Mouse (Mus musculus) macrophage (primary cell): ENCODE data around the gene Tlr7. TPM values are rescaled to one million over a fixed set of nuclear protein-coding genes. Genes with fewer than 3 reads are reported as not detected.
"Not testable (repeated sequence)": the region's sequence is repeated elsewhere in the genome, so short reads cannot be mapped to it uniquely, and the experiment has no call there.

ENCODE experiments used
- H3K27ac ChIP-seq: fragments of 350-480 bp; formaldehyde crosslinking; 2 replicates; pipeline ENCODE4 v1.9.0; 2021
- H3K36me3 ChIP-seq: fragments of 350-480 bp; formaldehyde crosslinking; 2 replicates; pipeline ENCODE4 v1.9.0; 2021; ENCODE audit errors: inconsistent target
- H3K4me3 ChIP-seq: fragments of 350-480 bp; formaldehyde crosslinking; 2 replicates; pipeline ENCODE4 v1.9.0; 2021; ENCODE audit errors: inconsistent target
- H3K79me2 ChIP-seq: fragments of 350-480 bp; formaldehyde crosslinking; 2 replicates; pipeline ENCODE4 v1.9.0; 2021; ENCODE audit errors: inconsistent target
- WGBS: methylation state at CpG from one replicate; pipeline ENCODE4 v1.1.7; 2026; ENCODE audit warnings: inconsistent platforms; ENCODE audit not compliant: missing documents; 5-methylcytosine and 5-hydroxymethylcytosine counted together
- polyA plus RNA-seq: library from polyadenylated mRNA; stranded (reverse); fragments of 250-400 nt; gene quantifications from 3 replicates; pipeline ENCODE4 v1.2.4, GENCODE M21; 2018; ENCODE audit warnings: inconsistent platforms
- total RNA-seq, 78 experiments: library from RNA; depleted of rRNA; stranded (reverse); fragments of 250-400 nt; gene quantifications; 1 replicate in 9 of 78; 2 replicates in 24 of 78; 3 replicates in 43 of 78; 4 replicates in 2 of 78; pipeline ENCODE4 v1.2.4; 2018; ENCODE audit warnings: inconsistent platforms in 56 of 78

Tlr7 gene
- total RNA-seq (2018; cell fraction: chromatin; rRNA removed): 100 to 1,000 TPM in 17 of 26 experiments, 10 to 100 TPM in 9; 41.0 to 220 (median 109) TPM
- total RNA-seq (2018; cell fraction: cytosol; rRNA removed): 100 to 1,000 TPM; 183 to 319 (median 254) TPM
- 100 to 1,000 TPM; 121 to 443 (median 275) TPM for total RNA-seq (2018; cell fraction: nucleus; rRNA removed)
- 111 to 271 TPM (median 167 TPM) in 3 replicates for polyA plus RNA-seq

DNA sequence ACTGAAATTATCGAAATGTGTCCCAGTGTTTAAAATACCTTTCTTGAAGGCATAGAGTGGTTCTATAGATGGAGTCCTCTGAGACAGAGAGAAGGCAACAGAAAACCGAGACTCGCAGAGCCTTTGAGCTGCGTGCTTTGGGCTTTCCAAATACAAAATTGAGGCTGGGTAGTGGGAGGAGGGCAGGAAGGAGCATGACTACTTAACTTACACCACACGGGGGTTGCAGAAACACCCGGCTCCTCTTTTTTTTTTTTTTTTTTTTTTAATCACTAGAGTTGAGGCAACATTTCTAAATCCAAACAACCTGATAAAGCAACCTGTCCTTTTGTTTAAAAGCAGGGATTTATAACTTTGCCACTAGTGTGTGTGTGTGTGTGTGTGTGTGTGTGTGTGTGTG lies at the start of gene Tlr7:
TSS of gene Tlr7 (minus strand) at position 160 of the 400 bp plus-strand sequence.
- peak within 1 kb of the TSS; percentile 96 for H3K27ac ChIP-seq
- H3K4me3 ChIP-seq: peak within 1 kb of the TSS; percentile 38
- H3K79me2 ChIP-seq: peaks cover 45% of the 10 kb centered on the region
- 13% methylated on average over 4 of the region's 6 CpGs for WGBS
- no peaks in the 10 kb centered on the region for H3K36me3 ChIP-seq

DNA sequence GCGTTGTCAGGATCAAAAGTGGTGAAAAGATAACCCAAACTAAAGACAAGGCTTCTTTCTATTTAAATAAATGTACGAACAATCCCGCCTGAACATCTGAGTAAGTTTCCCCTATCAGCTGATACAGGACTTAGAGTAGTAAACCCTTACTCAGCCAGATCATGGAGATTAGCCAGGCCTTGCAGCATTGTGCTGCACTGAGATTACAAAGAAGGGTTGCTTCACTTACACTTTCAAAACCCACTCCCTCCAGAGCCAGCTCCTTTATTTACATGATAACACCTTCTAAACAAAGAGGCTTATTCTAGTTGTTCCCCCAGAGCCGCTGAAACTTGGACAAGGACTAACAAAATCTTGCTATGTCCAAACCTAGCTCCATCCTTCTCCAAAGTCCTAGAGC lies 49.7 kb upstream of the Tlr7 start:
- WGBS: 85% methylated on average over 4 of the region's 4 CpGs
- Histone ChIP-seq H3K27ac (no peak overlapping the region), H3K36me3 (no peaks in the 10 kb centered on the region), H3K79me2 (no peaks in the 10 kb centered on the region; the same call in 1 of the 2 replicates), H3K4me3 (no peak overlapping the region)

DNA sequence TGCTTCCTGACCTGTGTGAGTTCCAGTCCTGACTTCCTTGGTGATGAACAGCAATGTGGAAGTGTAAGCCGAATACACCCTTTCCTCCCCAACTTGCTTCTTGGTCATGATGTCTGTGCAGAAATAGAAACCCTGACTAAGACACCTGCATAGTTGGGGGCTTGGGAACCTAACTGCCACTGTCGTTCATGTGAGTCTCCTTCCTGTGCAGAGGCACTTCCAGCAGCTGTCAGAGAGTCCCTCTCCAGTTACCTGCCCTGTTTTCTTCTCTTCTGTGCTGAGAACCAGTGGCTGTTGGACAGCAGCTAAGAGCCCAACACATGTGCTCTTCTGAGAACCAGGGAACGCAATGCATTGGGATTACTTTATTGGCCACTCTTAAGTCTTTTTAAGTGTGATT lies 30.9 kb upstream of the Tlr7 start:
- H3K79me2 ChIP-seq, H3K27ac ChIP-seq, H3K36me3 ChIP-seq, H3K4me3 ChIP-seq: not testable (repeated sequence)
- 100% methylated on average over 3 of the region's 3 CpGs for WGBS

DNA sequence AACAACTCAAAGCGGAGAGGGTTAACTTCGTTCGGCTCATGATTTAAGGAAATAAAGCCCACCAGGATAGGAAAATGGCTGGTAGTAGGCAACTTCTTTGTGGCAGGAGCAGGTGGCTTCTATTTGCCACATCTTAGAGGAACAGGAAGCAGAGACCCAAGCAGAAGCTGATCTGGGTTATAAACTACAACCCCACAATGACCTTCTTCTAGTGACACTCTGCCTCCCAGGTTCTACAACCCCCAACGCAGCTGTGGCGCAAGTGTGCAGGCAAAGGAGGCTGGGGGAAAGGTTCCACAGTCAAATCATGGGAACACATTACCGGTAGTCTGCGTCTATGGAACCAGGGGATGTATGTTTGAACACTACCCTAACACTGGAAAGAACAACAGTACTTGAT lies 29.3 kb upstream of the Tlr7 start:
- Histone ChIP-seq H3K4me3 (no peak overlapping the region), H3K27ac (no peak overlapping the region), H3K79me2 (no peaks in the 10 kb centered on the region), H3K36me3 (0 out of 2 replicates have a peak, but pooled peaks cover 4% of the 10 kb centered on the region)
- 33% methylated on average over 7 of the region's 7 CpGs for WGBS

DNA sequence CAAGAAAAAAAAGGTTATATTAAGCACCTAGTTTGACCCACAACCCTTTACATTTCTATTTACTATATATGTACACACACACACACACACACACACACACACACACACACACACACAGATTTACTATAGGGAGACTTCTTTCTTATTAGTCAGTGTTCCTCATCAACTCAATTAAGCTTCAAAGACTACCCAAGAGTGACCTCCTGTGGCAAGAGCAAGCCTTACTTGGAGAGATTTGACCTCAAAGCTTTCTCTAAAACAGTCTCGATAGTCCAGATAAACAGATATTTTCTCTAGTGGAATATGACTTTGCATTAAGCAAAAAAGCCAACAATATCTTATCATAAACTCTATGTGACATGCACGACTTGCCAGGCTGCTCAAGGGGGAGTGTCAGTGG lies 27.1 kb upstream of the Tlr7 start:
- Histone ChIP-seq H3K79me2 (no peaks in the 10 kb centered on the region), H3K4me3 (no peak overlapping the region), H3K27ac (no peak overlapping the region), H3K36me3 (no peaks in the 10 kb centered on the region)
- WGBS: 56% methylated on average over 2 of the region's 2 CpGs

DNA sequence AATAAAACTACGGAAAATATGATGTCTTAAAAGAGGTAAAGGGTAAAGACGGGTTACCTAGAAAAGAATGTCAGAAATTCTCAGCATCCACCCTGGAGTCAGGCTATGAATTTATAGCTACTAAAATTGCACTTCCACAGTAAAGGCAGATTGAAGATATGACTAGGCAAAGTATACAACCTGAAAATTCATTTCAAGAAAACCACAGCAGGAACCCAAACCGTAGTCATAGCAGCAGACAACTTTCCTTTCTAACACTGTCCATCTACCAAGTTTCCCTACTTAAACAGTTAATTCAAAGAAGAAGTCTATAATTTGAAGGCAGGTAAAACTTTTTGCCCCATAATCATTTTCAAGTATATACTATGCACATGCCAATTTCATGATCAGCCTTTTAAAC lies 25.6 kb upstream of the Tlr7 start:
- H3K36me3 ChIP-seq: no peaks in the 10 kb centered on the region
- no peak overlapping the region for H3K4me3 ChIP-seq
- H3K79me2 ChIP-seq: no peaks in the 10 kb centered on the region
- no peak overlapping the region for H3K27ac ChIP-seq
- 84% methylated on average over 3 of the region's 3 CpGs for whole genome bisulfite sequencing

DNA sequence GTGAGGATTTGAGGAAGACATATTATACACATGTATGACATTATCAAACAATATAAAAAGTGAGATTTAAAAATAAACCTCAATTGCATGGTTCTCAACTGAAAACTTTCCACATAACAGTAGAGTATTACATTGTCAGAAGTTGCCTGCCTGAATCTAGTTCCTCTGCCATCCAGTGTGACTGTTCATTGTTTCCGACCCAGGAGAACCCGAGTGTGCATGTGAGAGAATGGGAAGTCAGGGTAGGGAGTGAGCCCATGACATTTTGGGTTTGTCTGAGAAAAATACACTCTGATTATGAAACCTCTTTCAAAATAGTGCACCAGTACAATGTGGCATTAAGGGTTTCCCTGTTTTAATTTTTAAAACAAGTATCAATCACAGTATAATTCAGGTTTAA lies 23.3 kb upstream of the Tlr7 start:
- no peak overlapping the region for H3K4me3 ChIP-seq
- H3K27ac ChIP-seq: peak overlapping the region; percentile 74
- 50% methylated on average over 2 of the region's 2 CpGs for WGBS

DNA sequence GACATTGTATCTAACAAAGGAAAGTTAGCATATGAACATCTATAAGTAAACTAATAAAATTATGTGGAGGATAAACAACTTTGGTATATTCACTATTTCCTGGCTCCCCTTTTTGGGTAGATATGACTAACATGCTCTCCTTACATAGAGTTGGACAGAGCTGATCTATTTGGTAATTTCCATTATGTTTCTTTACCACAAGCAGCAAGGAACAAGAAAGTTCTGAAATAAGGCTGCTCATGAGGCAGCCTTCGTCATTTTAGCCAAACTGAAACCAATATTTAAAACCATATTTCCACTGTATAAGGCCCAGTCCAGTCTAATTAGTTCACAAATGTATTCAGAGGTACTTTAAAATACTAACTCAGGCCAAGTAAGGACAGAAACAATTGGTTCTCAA lies 16.1 kb upstream of the Tlr7 start:
- H3K4me3 ChIP-seq: no peak overlapping the region
- no peaks in the 10 kb centered on the region for H3K36me3 ChIP-seq
- H3K27ac ChIP-seq: no peak overlapping the region
- H3K79me2 ChIP-seq: no peaks in the 10 kb centered on the region
- 100% methylated on average over 1 of the region's 1 CpGs for WGBS

More for the DNA sequence above, 23.3 kb upstream of the Tlr7 start:
- H3K79me2 ChIP-seq: no peaks in the 10 kb centered on the region
- H3K36me3 ChIP-seq: no peaks in the 10 kb centered on the region

DNA sequence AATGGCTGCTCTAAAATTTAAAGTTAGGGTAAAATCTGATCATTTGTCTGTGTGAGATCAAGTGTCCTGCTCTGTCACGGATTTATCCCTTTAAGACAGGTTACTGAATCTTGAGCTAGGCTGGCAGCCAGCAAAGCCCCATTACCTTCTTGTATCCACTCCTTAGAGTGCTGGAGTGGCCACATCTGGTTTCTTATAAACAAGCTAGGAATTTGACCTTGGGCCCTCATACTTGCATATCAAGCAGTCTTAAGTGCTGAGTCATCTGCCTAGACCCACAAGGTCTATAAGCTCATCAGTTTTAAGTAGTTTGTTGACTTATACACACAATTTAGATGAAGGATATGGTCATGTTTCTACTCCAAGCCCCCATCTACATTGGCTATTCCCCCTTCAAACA lies 14.0 kb upstream of the Tlr7 start:
- no peaks in the 10 kb centered on the region for H3K79me2 ChIP-seq
- 100% methylated on average over 1 of the region's 1 CpGs for WGBS

DNA sequence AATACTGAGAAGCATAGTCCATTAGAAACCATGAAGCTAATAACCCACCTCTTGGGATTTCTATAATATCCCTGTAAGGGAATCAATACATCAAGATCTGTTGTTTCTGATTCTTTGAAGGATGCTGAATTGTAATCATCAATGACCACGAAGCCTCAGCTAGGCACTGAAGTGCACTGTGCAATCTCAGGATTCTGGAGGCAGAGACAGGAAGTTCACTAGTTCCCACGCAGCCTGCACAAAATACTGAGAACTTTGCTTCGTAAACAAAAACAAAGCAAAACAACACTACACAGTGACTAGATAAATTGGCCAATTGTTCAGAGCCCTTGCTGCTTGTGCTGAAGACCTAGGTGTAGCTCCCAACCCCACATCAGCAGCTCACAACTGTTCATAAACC lies 11.5 kb upstream of the Tlr7 start:
- Histone ChIP-seq H3K27ac (no peak overlapping the region), H3K4me3 (no peak overlapping the region), H3K36me3 (no peaks in the 10 kb centered on the region), H3K79me2 (no peaks in the 10 kb centered on the region)
- 100% methylated on average over 2 of the region's 3 CpGs for WGBS

More for the DNA sequence above, 14.0 kb upstream of the Tlr7 start:
- Histone ChIP-seq H3K27ac (no peak overlapping the region), H3K36me3 (no peaks in the 10 kb centered on the region), H3K4me3 (no peak overlapping the region)

DNA sequence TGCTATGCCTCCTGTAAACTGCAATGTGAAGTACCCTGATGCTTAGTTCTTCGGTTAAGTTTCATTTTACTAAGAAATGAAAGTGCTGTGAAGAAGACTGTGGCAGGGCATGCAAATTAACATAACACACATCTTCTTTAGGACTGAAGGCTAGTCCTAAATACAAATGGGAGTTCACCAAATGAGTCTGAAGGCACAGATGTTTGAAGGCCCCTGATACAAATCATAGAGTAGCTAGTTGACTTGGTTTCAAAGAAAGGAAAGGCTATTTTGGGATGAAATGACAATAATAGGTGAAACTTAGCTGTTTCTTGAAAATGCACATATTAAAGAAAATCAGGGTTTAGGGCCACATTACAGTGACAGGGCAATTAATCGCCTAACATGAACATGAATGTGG lies 9.8 kb upstream of the Tlr7 start:
- H3K27ac ChIP-seq: no peak overlapping the region

DNA sequence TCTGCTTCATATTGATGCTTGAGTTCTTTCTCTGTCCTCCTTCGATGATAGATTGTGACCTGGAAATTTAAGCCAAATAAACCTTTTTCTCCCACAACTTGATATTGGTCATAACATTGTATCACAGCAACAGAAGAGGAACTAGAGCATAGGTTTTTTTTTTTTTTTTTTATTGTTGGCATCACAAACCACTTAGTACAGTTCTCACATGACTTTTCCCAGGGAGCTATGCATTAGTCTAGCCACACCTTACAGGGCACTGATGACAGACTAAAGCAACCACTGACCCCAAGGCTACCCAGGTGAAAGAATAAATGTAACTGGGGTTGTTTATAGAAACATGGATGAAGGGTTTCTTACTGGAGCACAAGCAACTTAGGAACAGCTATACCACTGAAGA lies 7.6 kb upstream of the Tlr7 start:
- H3K36me3 ChIP-seq: no peaks in the 10 kb centered on the region
- H3K79me2 ChIP-seq: no peaks in the 10 kb centered on the region
- no CpG with 5 or more reads among the region's 1 CpGs for WGBS
- H3K4me3 ChIP-seq: no peak overlapping the region
- no peak overlapping the region for H3K27ac ChIP-seq

More for the DNA sequence above, 9.8 kb upstream of the Tlr7 start:
- Histone ChIP-seq H3K79me2 (no peaks in the 10 kb centered on the region), H3K4me3 (no peak overlapping the region), H3K36me3 (no peaks in the 10 kb centered on the region)
- WGBS: 70% methylated on average over 2 of the region's 2 CpGs

DNA sequence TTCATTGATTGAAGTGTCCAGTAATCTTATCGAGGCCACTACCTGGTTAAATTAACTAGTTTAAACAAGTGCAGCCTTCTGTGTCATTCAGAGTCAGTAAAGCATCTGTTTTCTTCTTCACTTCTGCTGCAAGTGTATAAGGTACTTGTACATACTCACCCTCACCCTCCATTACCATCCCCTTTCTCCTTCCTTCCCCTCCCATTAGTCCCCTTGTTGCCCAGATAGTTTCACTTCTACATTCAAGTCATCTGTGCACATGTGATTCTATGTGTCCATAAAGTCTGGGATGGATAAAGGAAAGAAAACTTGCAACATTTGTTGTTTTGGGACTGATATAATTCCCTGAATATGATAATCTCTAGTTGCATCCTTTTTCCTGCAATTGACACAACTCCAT lies 4.2 kb upstream of the Tlr7 start:
- H3K79me2 ChIP-seq: peaks cover 19% of the 10 kb centered on the region; the same call in 1 of the 2 replicates
- no peaks in the 10 kb centered on the region for H3K36me3 ChIP-seq
- 88% methylated on average over 1 of the region's 1 CpGs for WGBS
- no peak overlapping the region for H3K4me3 ChIP-seq
- H3K27ac ChIP-seq: peak overlapping the region; percentile 96

DNA sequence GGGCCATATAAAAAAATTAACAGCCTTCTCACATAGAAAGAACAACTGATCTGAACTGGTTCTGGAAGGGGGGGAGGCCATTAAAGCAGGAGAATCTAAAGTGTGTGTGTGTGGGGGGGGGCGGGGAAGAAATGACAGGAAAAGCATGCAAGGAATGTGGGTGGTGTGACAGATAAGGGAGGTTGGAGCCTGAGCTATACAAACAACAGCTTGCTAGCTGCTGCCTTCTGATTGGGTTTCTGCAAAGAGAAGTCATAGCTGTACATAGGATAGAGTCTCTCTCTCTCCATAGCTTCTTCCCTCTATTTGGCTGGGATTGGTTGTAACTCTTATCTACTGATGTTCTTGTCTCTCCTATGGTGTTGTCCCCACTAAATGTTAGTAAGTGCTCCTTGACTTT lies 2.2 kb upstream of the Tlr7 start:
- H3K36me3 ChIP-seq: no peaks in the 10 kb centered on the region
- H3K79me2 ChIP-seq: peaks cover 22% of the 10 kb centered on the region
- peak overlapping the region; percentile 96 for H3K27ac ChIP-seq
- WGBS: 67% methylated on average over 1 of the region's 1 CpGs
- H3K4me3 ChIP-seq: no peak overlapping the region

DNA sequence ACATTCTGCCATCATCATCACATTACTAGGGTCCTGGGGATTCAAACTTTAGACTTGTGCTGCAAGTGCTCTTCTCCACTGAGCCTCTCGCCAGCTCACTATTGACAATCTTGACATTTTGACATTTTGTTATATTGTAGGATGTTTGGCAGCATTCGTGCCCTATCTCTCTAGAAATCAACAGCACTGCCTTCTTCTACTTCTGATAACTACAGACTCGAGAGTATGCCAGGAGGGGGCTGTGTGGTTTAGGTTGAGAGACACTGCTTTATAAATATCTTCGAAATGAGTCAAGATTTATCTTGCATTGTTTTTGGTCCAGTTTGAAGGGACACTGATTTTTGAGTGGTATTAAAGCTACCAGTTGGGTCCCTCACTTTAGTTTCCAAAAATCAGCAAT lies 635 bp upstream of the Tlr7 start:
- Histone ChIP-seq H3K79me2 (peaks cover 39% of the 10 kb centered on the region), H3K4me3 (no peak overlapping the region), H3K36me3 (no peaks in the 10 kb centered on the region), H3K27ac (peak overlapping the region; percentile 96)
- 47% methylated on average over 3 of the region's 4 CpGs for WGBS

DNA sequence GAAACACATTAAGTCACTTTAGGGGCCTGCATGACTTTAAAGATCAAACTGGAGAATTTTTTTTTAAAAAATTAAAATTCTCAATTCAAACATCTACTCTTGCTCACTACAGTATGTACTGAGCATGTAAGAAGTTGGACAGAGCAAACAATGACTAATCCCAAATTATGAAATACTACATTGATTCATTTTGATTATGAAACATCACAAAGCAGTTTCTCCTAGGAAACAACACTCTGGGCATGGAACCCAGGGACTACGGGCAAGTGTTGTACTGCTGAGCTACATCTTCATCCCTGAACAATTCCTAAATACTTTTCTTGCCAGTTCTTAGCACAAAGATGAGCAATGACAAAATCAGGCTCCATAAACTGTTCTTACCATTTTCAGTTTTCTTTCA lies 738 bp downstream of the Tlr7 start:
- Histone ChIP-seq H3K27ac (peak overlapping the region; percentile 96), H3K36me3 (no peaks in the 10 kb centered on the region), H3K79me2 (peaks cover 52% of the 10 kb centered on the region), H3K4me3 (peak overlapping the region; percentile 38)
- 21% methylated on average over 1 of the region's 1 CpGs for WGBS
